Comparison of ENCODE assay signal across 8 mouse cellular contexts in genomic region chr9:37147359-37147685, GRCm38 (mm10). TPM values are rescaled to one million over a fixed set of nuclear protein-coding genes. Genes with fewer than 3 reads are reported as not detected.
DNase-seq lines count a peak whose midpoint lies in the region; ATAC-seq lines count a peak whose summit lies in the region.

TSS of gene Pknox2 (minus strand) at chr9:37147407.

- H3K9ac ChIP-seq in heart, embryonic 13.5 days = peak within 1 kb of the TSS; percentile 95
- peak within 1 kb of the TSS; percentile 94 for H3K9ac ChIP-seq in kidney, embryonic 16.5 days (replicated peaks; ENCODE audit: low read length)
- peak within 1 kb of the TSS; percentile 60 for H3K9ac ChIP-seq in liver, embryonic 11.5 days (ENCODE audit: low read depth, low read length)

- H3K9me3 ChIP-seq in forebrain, embryonic 10.5 days = no peaks in the 10 kb centered on the region
- H3K9me3 ChIP-seq in heart, embryonic 13.5 days = no peaks in the 10 kb centered on the region
- H3K9me3 ChIP-seq in kidney, embryonic 16.5 days (ENCODE audit: low read length) = no peaks in the 10 kb centered on the region
- H3K9me3 ChIP-seq in liver, embryonic 11.5 days (ENCODE audit: control insufficient read depth, low read length) = no peaks in the 10 kb centered on the region

- ATAC-seq in heart, embryonic 13.5 days (ENCODE audit: extremely low read depth, insufficient number of reproducible peaks, low FRiP score, low TSS enrichment) = peak; percentile 72
- ATAC-seq in kidney, embryonic 16.5 days (ENCODE audit: low FRiP score, low TSS enrichment) = peak; percentile 85
- ATAC-seq in liver, embryonic 11.5 days (replicated peaks; ENCODE audit: low FRiP score) = peak; percentile 74

- H3K4me2 ChIP-seq in heart, embryonic 13.5 days = peak within 1 kb of the TSS; percentile 88
- H3K4me2 ChIP-seq in kidney, embryonic 16.5 days (replicated peaks; ENCODE audit: low read depth, low read length) = peak within 1 kb of the TSS; percentile 89
- H3K4me2 ChIP-seq in liver, embryonic 11.5 days = peak within 1 kb of the TSS; percentile 78

- peak; percentile 55 to 66 for DNase-seq in urinary bladder, adult 18-20 months (ENCODE audit: low spot score in 2 of 2)
- DNase-seq in urinary bladder, postnatal 10 days (ENCODE audit: low spot score) = no peak
- DNase-seq in forebrain, embryonic 10.5 days (ENCODE audit: extremely low spot score, low spot score) = no peak
- no peak for DNase-seq in liver, embryonic 11.5 days (ENCODE audit: low spot score)
- DNase-seq in naive thymus-derived CD4-positive, alpha-beta T cell, adult 2 months (ENCODE audit: low read depth) = peak; percentile 64
- DNase-seq in thymus, postnatal 10 days (ENCODE audit: low spot score in 2 of 2) = peak; percentile 71 to 77

- H3K4me3 ChIP-seq in forebrain, embryonic 10.5 days = peak within 1 kb of the TSS; percentile 96
- peak within 1 kb of the TSS; percentile 81 for H3K4me3 ChIP-seq in heart, embryonic 13.5 days
- peak within 1 kb of the TSS; percentile 78 for H3K4me3 ChIP-seq in kidney, embryonic 16.5 days (ENCODE audit: low read length)
- peak within 1 kb of the TSS; percentile 63 for H3K4me3 ChIP-seq in liver, embryonic 11.5 days (ENCODE audit: low read depth, low read length)

- peaks cover 14% of the 10 kb centered on the region for H3K27me3 ChIP-seq in forebrain, embryonic 10.5 days (ENCODE audit: poor library complexity, severe bottlenecking)
- H3K27me3 ChIP-seq in heart, embryonic 13.5 days (replicated peaks) = peaks cover 17% of the 10 kb centered on the region; the same call in 1 of the 2 replicates
- H3K27me3 ChIP-seq in kidney, embryonic 16.5 days (ENCODE audit: insufficient read depth, low read length) = peaks cover 9% of the 10 kb centered on the region
- peaks cover 55% of the 10 kb centered on the region for H3K27me3 ChIP-seq in liver, embryonic 11.5 days (replicated peaks; ENCODE audit: control insufficient read depth, insufficient read depth, low read length)

- peaks cover 49% of the 10 kb centered on the region for H3K4me1 ChIP-seq in forebrain, embryonic 10.5 days
- H3K4me1 ChIP-seq in heart, embryonic 13.5 days = peaks cover 28% of the 10 kb centered on the region
- peaks cover 25% of the 10 kb centered on the region for H3K4me1 ChIP-seq in kidney, embryonic 16.5 days (ENCODE audit: insufficient read depth, low read length)
- no peaks in the 10 kb centered on the region for H3K4me1 ChIP-seq in liver, embryonic 11.5 days (replicated peaks; ENCODE audit: control insufficient read depth, insufficient read depth, low read length)

- no peaks in the 10 kb centered on the region for H3K36me3 ChIP-seq in forebrain, embryonic 10.5 days (replicated peaks)
- no peaks in the 10 kb centered on the region for H3K36me3 ChIP-seq in heart, embryonic 13.5 days
- H3K36me3 ChIP-seq in kidney, embryonic 16.5 days (ENCODE audit: insufficient read depth, low read length) = no peaks in the 10 kb centered on the region
- no peaks in the 10 kb centered on the region for H3K36me3 ChIP-seq in liver, embryonic 11.5 days (ENCODE audit: control insufficient read depth, insufficient read depth, low read length)

- under 1% methylated on average over 9 of the region's 13 CpGs for WGBS in forebrain, embryonic 10.5 days
- 1% methylated on average over 12 of the region's 13 CpGs for WGBS in heart, embryonic 13.5 days
- WGBS in kidney, embryonic 16.5 days = 2% methylated on average over 8 of the region's 13 CpGs
- WGBS in liver, embryonic 11.5 days = 6% methylated on average over 6 of the region's 13 CpGs

- H3K27ac ChIP-seq in forebrain, embryonic 10.5 days = peak within 1 kb of the TSS; percentile 99
- H3K27ac ChIP-seq in heart, embryonic 13.5 days (replicated peaks) = peak within 1 kb of the TSS; percentile 95
- H3K27ac ChIP-seq in kidney, embryonic 16.5 days (ENCODE audit: low read length) = peak within 1 kb of the TSS; percentile 96
- peak within 1 kb of the TSS; percentile 79 for H3K27ac ChIP-seq in liver, embryonic 11.5 days (ENCODE audit: low read depth, low read length)

RNA-seq across cellular contexts. Expression of gene Pknox2, which starts in this region (rescaled TPM):
- polyA plus RNA-seq in forebrain, embryonic 10.5 days (2016; fragmentation: Nextera tagmentation; extraction: Ambion mirVana) = 35.3 and 36.8 TPM in 2 replicates
- 4.9 and 5.7 TPM in 2 replicates for polyA plus RNA-seq in heart, embryonic 13.5 days (2015; fragmentation: Nextera tagmentation; extraction: Ambion mirVana)
- polyA plus RNA-seq in kidney, embryonic 16.5 days (2015; fragmentation: Nextera tagmentation; extraction: Ambion mirVana) = 11.0 and 12.7 TPM in 2 replicates
- 2.9 TPM in 2 replicates for polyA plus RNA-seq in liver, embryonic 11.5 days (2014; fragmentation: Nextera tagmentation; extraction: Ambion mirVana)

Comparison
In these comparisons a context has a peak if more than half of its experiments do, and no peak if none do; other contexts are left out.
1. DNase-seq: peak in urinary bladder, adult 18-20 months (2 of 2), naive thymus-derived CD4-positive, alpha-beta T cell, adult 2 months (single experiment) and thymus, postnatal 10 days (2 of 2); none in urinary bladder, postnatal 10 days (single experiment), forebrain, embryonic 10.5 days (single experiment) and liver, embryonic 11.5 days (single experiment).
2. Peak in every context shown above with its lines, with median percentiles within 50 percentile points of each other: H3K27ac ChIP-seq, H3K4me3 ChIP-seq, ATAC-seq, H3K4me2 ChIP-seq and H3K9ac ChIP-seq.